Mouse (Mus musculus) embryonic facial prominence, embryonic 13.5 days (tissue): ENCODE data around the gene Lactb. TPM values are rescaled to one million over a fixed set of nuclear protein-coding genes. Genes with fewer than 3 reads are reported as not detected.

Experiments used
- ATAC-seq: fragments of 200-750 bp; cut with Nextera tagmentation; 2 replicates; pipeline ENCODE4 v1.8.0; 2017; ENCODE audit warnings: low read depth; ENCODE audit not compliant: insufficient number of reproducible peaks, insufficient read depth, low FRiP score, low TSS enrichment
- H3K27ac ChIP-seq: fragments of 300-500 bp; sonication (generic); 2 replicates; pipeline ENCODE4 v1.5.1; 2015; ENCODE audit warnings: moderate library complexity, mild to moderate bottlenecking, inconsistent platforms
- H3K27me3 ChIP-seq: fragments of 300-500 bp; sonication (generic); 2 replicates; pipeline ENCODE4 v1.6.1; 2015; ENCODE audit warnings: mild to moderate bottlenecking, inconsistent platforms
- H3K36me3 ChIP-seq: fragments of 300-500 bp; sonication (generic); 2 replicates; pipeline ENCODE4 v1.6.1; 2015; ENCODE audit warnings: mild to moderate bottlenecking, inconsistent platforms
- H3K4me1 ChIP-seq: fragments of 300-500 bp; sonication (generic); 2 replicates; pipeline ENCODE4 v1.6.1; 2015; ENCODE audit warnings: inconsistent platforms
- H3K4me2 ChIP-seq: fragments of 300-500 bp; sonication (generic); 2 replicates; pipeline ENCODE4 v1.6.1; 2015; ENCODE audit warnings: moderate library complexity, mild to moderate bottlenecking, inconsistent platforms
- H3K4me3 ChIP-seq: fragments of 300-500 bp; sonication (generic); 2 replicates; pipeline ENCODE4 v1.5.1; 2015; ENCODE audit warnings: mild to moderate bottlenecking, inconsistent platforms
- H3K9ac ChIP-seq: fragments of 300-500 bp; sonication (generic); 2 replicates; pipeline ENCODE4 v1.6.1; 2015; ENCODE audit warnings: mild to moderate bottlenecking, inconsistent platforms
- H3K9me3 ChIP-seq: fragments of 300-500 bp; sonication (generic); 2 replicates; pipeline ENCODE4 v1.6.1; 2016; ENCODE audit warnings: inconsistent platforms
- WGBS: fragments of 180-500 bp; shearing (Covaris S2); methylation state at CpG from one replicate; pipeline ENCODE4 v1.1.7; 2015; ENCODE audit warnings: mixed read lengths; 5-methylcytosine and 5-hydroxymethylcytosine counted together
- polyA plus RNA-seq: library from polyadenylated mRNA; unstranded; fragments of >200 nt; fragmentation: Nextera tagmentation; extraction: Ambion mirVana; gene quantifications from 2 replicates; pipeline ENCODE4 v1.2.1, GENCODE M21; 2015

Gene Lactb
- polyA plus RNA-seq, 1 experiment from 2014 or later: 9.3 TPM

DNA sequence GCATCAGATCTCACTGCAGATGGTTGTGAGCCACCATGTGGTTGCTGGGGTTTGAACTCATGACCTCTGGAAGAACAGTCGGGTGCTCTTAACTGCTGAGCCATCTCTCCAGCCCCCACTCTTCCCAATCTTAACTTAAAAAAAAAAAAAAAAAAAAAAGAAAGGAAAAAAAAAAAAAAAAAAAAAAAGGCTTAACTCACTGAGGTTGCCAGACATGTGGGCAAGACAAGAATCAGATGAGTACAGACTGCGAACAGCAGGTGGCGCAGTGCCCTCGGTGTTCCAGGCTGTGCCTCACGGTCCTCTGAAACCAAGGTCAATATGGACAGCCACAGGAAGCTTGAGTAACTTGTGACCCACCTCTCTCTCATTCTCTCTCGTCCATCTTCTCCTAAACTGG is 25.8 kb upstream of the Lactb start:
- H3K27me3 ChIP-seq: no peaks in the 10 kb centered on the region
- no peak overlapping the region for H3K4me2 ChIP-seq
- H3K27ac ChIP-seq: no peak overlapping the region
- 4% methylated on average over 6 of the region's 6 CpGs for WGBS
- no peak overlapping the region for H3K9ac ChIP-seq
- H3K4me3 ChIP-seq: no peak overlapping the region
- H3K36me3 ChIP-seq: no peaks in the 10 kb centered on the region
- peaks cover 1% of the 10 kb centered on the region; the same call in 1 of the 2 replicates for H3K4me1 ChIP-seq
- no peak for ATAC-seq
- H3K9me3 ChIP-seq: no peaks in the 10 kb centered on the region

DNA sequence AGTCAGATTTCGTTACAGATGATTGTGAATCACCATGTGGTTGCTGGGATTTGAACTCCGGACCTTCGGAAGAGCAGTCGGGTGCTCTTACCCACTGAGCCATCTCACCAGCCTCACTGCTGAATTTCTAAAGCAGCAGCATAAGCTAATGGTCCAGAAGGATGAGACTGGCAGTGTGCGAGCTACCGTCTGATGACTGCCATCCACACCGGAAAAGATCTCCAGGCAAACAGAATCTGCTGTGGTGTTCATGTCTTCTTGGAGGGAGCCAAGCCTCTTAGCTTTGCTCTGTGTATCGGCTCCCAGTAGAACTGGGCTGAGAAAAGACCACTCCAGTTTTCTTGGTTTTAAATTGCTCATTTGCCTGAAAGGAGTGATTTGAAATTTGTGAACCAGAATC is 24.4 kb upstream of the Lactb start:
- H3K4me2 ChIP-seq: no peak overlapping the region
- 86% methylated on average over 8 of the region's 8 CpGs for WGBS
- H3K4me3 ChIP-seq: no peak overlapping the region
- no peaks in the 10 kb centered on the region for H3K9me3 ChIP-seq
- no peaks in the 10 kb centered on the region for H3K4me1 ChIP-seq
- no peak overlapping the region for H3K9ac ChIP-seq
- no peak for ATAC-seq
- H3K27me3 ChIP-seq: no peaks in the 10 kb centered on the region
- no peaks in the 10 kb centered on the region for H3K36me3 ChIP-seq
- no peak overlapping the region for H3K27ac ChIP-seq

- 73% methylated on average over 8 of the region's 8 CpGs for WGBS
These were observed 16.6 kb upstream of the Lactb start for GRCm38 (mm10) chr9:66991750-66992410.

GRCm38 (mm10) chr9:66991021-66991749 is 15.9 kb upstream of the Lactb start:
- Histone ChIP-seq H3K9me3 (no peaks in the 10 kb centered on the region), H3K4me2 (no peak overlapping the region), H3K4me3 (no peak overlapping the region), H3K4me1 (peaks cover 44% of the 10 kb centered on the region), H3K36me3 (no peaks in the 10 kb centered on the region), H3K27ac (no peak overlapping the region), H3K27me3 (no peaks in the 10 kb centered on the region), H3K9ac (no peak overlapping the region)
- ATAC-seq: no peak
- WGBS: 65% methylated on average over 9 of the region's 9 CpGs

More at GRCm38 (mm10) chr9:66991750-66992410, 16.6 kb upstream of the Lactb start:
- peaks cover 42% of the 10 kb centered on the region for H3K4me1 ChIP-seq
- no peak for ATAC-seq
- no peaks in the 10 kb centered on the region for H3K9me3 ChIP-seq
- no peak overlapping the region for H3K9ac ChIP-seq
- H3K4me2 ChIP-seq: no peak overlapping the region
- no peak overlapping the region for H3K27ac ChIP-seq
- no peak overlapping the region for H3K4me3 ChIP-seq
- H3K27me3 ChIP-seq: no peaks in the 10 kb centered on the region
- no peaks in the 10 kb centered on the region for H3K36me3 ChIP-seq

GRCm38 (mm10) chr9:66990046-66990445 is 14.8 kb upstream of the Lactb start:
- 90% methylated on average over 5 of the region's 5 CpGs for WGBS

GRCm38 (mm10) chr9:66989581-66989980 is 14.3 kb upstream of the Lactb start:
- no peaks in the 10 kb centered on the region for H3K9me3 ChIP-seq
- ATAC-seq: no peak
- 63% methylated on average over 6 of the region's 6 CpGs for WGBS
- H3K4me3 ChIP-seq: no peak overlapping the region
- peak overlapping the region; percentile 93 for H3K27ac ChIP-seq
- no peak overlapping the region for H3K9ac ChIP-seq
- H3K4me2 ChIP-seq: no peak overlapping the region
- no peaks in the 10 kb centered on the region for H3K27me3 ChIP-seq
- H3K36me3 ChIP-seq: no peaks in the 10 kb centered on the region
- peaks cover 44% of the 10 kb centered on the region for H3K4me1 ChIP-seq

More at GRCm38 (mm10) chr9:66990046-66990445, 14.8 kb upstream of the Lactb start:
- no peak overlapping the region for H3K9ac ChIP-seq
- no peaks in the 10 kb centered on the region for H3K9me3 ChIP-seq
- no peak overlapping the region for H3K4me3 ChIP-seq
- no peaks in the 10 kb centered on the region for H3K36me3 ChIP-seq
- no peak overlapping the region for H3K27ac ChIP-seq
- H3K4me1 ChIP-seq: peaks cover 44% of the 10 kb centered on the region
- no peaks in the 10 kb centered on the region for H3K27me3 ChIP-seq
- no peak for ATAC-seq
- H3K4me2 ChIP-seq: no peak overlapping the region

GRCm38 (mm10) chr9:66988888-66989414 is 13.7 kb upstream of the Lactb start:
- Histone ChIP-seq H3K27ac (peak overlapping the region; percentile 93), H3K4me3 (no peak overlapping the region), H3K4me1 (peaks cover 44% of the 10 kb centered on the region), H3K36me3 (no peaks in the 10 kb centered on the region), H3K9ac (no peak overlapping the region), H3K27me3 (no peaks in the 10 kb centered on the region), H3K4me2 (0 out of 2 replicates have a peak overlapping the region, but pooled peaks have one; percentile 11), H3K9me3 (no peaks in the 10 kb centered on the region)
- WGBS: 31% methylated on average over 6 of the region's 6 CpGs
- ATAC-seq: peak; percentile 59; the same call in 1 of the 2 replicates

DNA sequence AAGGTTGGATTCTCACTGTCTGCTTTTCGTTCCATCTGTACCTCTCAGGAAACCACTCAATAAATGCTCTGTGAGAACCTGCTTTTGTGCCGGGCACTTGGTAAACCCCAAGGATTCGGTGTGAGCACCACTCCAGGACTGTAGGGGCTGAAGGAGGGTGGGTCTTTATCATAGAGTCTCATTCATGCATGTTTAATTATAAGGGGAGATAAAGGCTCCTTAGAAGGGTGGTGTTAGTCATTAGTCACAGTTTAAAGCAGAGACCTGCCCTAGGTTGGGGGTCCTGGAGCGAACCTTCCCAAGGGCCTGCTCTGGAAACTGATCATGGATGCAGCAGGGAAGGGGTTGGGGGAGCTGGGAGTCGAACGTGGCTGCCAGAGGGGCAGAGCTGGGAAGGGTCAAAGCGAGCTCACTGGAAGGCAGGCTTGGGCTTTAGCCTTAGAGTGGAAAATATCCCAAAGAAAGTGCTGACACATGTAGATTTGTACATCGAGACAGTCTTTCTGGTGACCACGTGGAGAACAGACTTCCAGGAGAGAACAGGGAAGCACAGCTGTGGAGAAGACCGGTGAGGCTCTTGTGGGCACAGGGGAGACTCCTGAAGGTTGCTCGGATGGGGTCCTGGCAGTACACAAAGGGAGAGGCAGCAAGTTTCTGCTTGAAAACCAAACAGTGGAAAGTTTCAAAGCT is 13.1 kb upstream of the Lactb start:
- H3K27ac ChIP-seq: peak overlapping the region; percentile 93
- peaks cover 44% of the 10 kb centered on the region for H3K4me1 ChIP-seq
- H3K9ac ChIP-seq: no peak overlapping the region
- 49% methylated on average over 11 of the region's 11 CpGs for WGBS
- no peaks in the 10 kb centered on the region for H3K9me3 ChIP-seq
- no peaks in the 10 kb centered on the region for H3K27me3 ChIP-seq
- ATAC-seq: no peak
- H3K36me3 ChIP-seq: no peaks in the 10 kb centered on the region
- H3K4me2 ChIP-seq: 0 out of 2 replicates have a peak overlapping the region, but pooled peaks have one; percentile 11
- H3K4me3 ChIP-seq: no peak overlapping the region

DNA sequence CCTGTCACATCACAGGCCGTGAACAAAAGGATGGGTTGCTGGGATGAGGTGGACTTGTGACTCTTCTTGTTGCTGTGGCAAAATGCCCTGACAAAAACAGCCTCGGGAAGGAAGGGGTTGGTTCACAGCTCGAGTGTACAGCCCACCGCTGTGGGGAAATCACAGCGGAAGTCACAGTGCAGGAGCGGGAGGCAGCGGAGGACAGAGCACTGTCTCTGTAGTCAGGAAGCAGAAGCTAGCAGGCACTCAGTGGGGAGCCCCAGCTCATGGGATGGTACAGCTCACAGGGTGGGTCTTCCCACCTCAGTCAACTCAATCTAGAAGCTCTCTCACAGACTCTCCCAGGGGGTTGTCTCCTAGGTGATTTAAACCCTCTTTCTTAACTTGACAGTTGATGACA is 10.1 kb upstream of the Lactb start:
- Histone ChIP-seq H3K36me3 (no peaks in the 10 kb centered on the region), H3K4me3 (no peak overlapping the region), H3K4me2 (no peak overlapping the region), H3K9me3 (no peaks in the 10 kb centered on the region), H3K27ac (no peak overlapping the region), H3K4me1 (peaks cover 36% of the 10 kb centered on the region), H3K27me3 (no peaks in the 10 kb centered on the region), H3K9ac (no peak overlapping the region)
- ATAC-seq: no peak
- WGBS: 74% methylated on average over 7 of the region's 7 CpGs

GRCm38 (mm10) chr9:66982085-66982484 is 6.8 kb upstream of the Lactb start:
- H3K4me2 ChIP-seq: no peak overlapping the region
- H3K9me3 ChIP-seq: no peaks in the 10 kb centered on the region
- H3K9ac ChIP-seq: no peak overlapping the region
- ATAC-seq: no peak
- no peak overlapping the region for H3K27ac ChIP-seq
- peaks cover 4% of the 10 kb centered on the region; the same call in 1 of the 2 replicates for H3K4me1 ChIP-seq
- no peak overlapping the region for H3K4me3 ChIP-seq
- H3K36me3 ChIP-seq: no peaks in the 10 kb centered on the region
- WGBS: 78% methylated on average over 7 of the region's 7 CpGs
- H3K27me3 ChIP-seq: no peaks in the 10 kb centered on the region

GRCm38 (mm10) chr9:66980458-66980857 is 5.2 kb upstream of the Lactb start:
- Histone ChIP-seq H3K36me3 (no peaks in the 10 kb centered on the region), H3K4me3 (no peak overlapping the region), H3K9ac (no peak overlapping the region), H3K27me3 (no peaks in the 10 kb centered on the region), H3K27ac (no peak overlapping the region), H3K9me3 (no peaks in the 10 kb centered on the region), H3K4me1 (0 out of 2 replicates have a peak, but pooled peaks cover 7% of the 10 kb centered on the region), H3K4me2 (no peak overlapping the region)
- WGBS: 14% methylated on average over 5 of the region's 5 CpGs
- ATAC-seq: no peak
